Mouse (Mus musculus) bone marrow, adult 2 months (tissue): Measurements from ENCODE around the gene Akna. TPM values are rescaled to one million over a fixed set of nuclear protein-coding genes. Genes with fewer than 3 reads are reported as not detected.

Experiments used
- H3K27ac ChIP-seq: fragments of 200-500 bp; 2 replicates; pipeline ENCODE4 v1.5.1; 2012; ENCODE audit warnings: low read depth, mild to moderate bottlenecking, control low read depth, inconsistent platforms, low read length; ENCODE audit not compliant: control insufficient read depth, poor library complexity, insufficient read depth
- H3K4me1 ChIP-seq: fragments of 200-500 bp; 2 replicates; pipeline ENCODE4 v1.6.1; 2011; ENCODE audit warnings: low read length; ENCODE audit not compliant: control insufficient read depth, insufficient read depth
- H3K4me3 ChIP-seq: fragments of 200-500 bp; replicated peaks from 2 replicates; pipeline ENCODE3; 2011; ENCODE audit warnings: mild to moderate bottlenecking, low read depth, low read length, control low read depth; ENCODE audit not compliant: control insufficient read depth
- CTCF ChIP-seq: fragments of 200-500 bp; IDR thresholded peaks from 2 replicates; pipeline ENCODE4 v1.5.1; 2011; ENCODE audit warnings: low read length, control low read depth; ENCODE audit not compliant: control insufficient read depth, insufficient read depth
- POLR2A ChIP-seq: fragments of 200-500 bp; IDR thresholded peaks from 2 replicates; pipeline ENCODE4 v1.6.1; 2011; ENCODE audit warnings: low read depth, mild to moderate bottlenecking, control low read depth, low read length, borderline replicate concordance; ENCODE audit not compliant: control insufficient read depth
- WGBS: fragments of 180-500 bp; shearing (Covaris S2); methylation state at CpG from one replicate; pipeline ENCODE4 v1.1.7; 2018; 5-methylcytosine and 5-hydroxymethylcytosine counted together
- polyA plus RNA-seq: library from polyadenylated mRNA; stranded (reverse); fragments of >200 nt; gene quantifications from 2 replicates; pipeline ENCODE4 v1.2.4, GENCODE M21; 2011; ENCODE audit warnings: low replicate concordance; ENCODE audit not compliant: missing spikeins, insufficient read depth, insufficient read length

The Akna gene
- polyA plus RNA-seq, 1 experiment, result 61.0 TPM

GRCm38 (mm10) chr4:63405683-63406082, 2.5 kb upstream of the Akna start:
- no peak for TF ChIP-seq POLR2A
- no peak for TF ChIP-seq CTCF
- H3K27ac ChIP-seq, result peak overlapping the region; percentile 97
- 18% methylated on average over 4 of the region's 4 CpGs for WGBS
- H3K4me3 ChIP-seq, result no peak overlapping the region
- peaks cover 15% of the 10 kb centered on the region for H3K4me1 ChIP-seq

- TF ChIP-seq POLR2A (no peak), CTCF (no peak)
- H3K4me3 ChIP-seq, result no peak overlapping the region
Measured at GRCm38 (mm10) chr4:63405051-63405450, 1.9 kb upstream of the Akna start.

GRCm38 (mm10) chr4:63404205-63404604, 1.1 kb upstream of the Akna start:
- H3K27ac ChIP-seq, result peak overlapping the region; percentile 97
- 15% methylated on average over 7 of the region's 7 CpGs for WGBS
- peaks cover 15% of the 10 kb centered on the region for H3K4me1 ChIP-seq
- H3K4me3 ChIP-seq, result peak overlapping the region; percentile 21
- TF ChIP-seq POLR2A (peak; percentile 40; the same call in 1 of the 2 replicates), CTCF (no peak)

More at GRCm38 (mm10) chr4:63405051-63405450, 1.9 kb upstream of the Akna start:
- H3K4me1 ChIP-seq, result peaks cover 15% of the 10 kb centered on the region
- 27% methylated on average over 7 of the region's 7 CpGs for WGBS
- peak overlapping the region; percentile 97 for H3K27ac ChIP-seq

GRCm38 (mm10) chr4:63402558-63402957, 596 bp downstream of the Akna start:
- Histone ChIP-seq H3K27ac (peak overlapping the region; percentile 97), H3K4me3 (peak overlapping the region; percentile 89), H3K4me1 (peaks cover 21% of the 10 kb centered on the region)
- WGBS, result 2% methylated on average over 6 of the region's 6 CpGs
- TF ChIP-seq POLR2A, result no peak
- no peak for TF ChIP-seq CTCF

GRCm38 (mm10) chr4:63402056-63402455, 1.1 kb downstream of the Akna start:
- TF ChIP-seq POLR2A (no peak), CTCF (no peak)
- WGBS, result 4% methylated on average over 10 of the region's 10 CpGs
- Histone ChIP-seq H3K27ac (peak overlapping the region; percentile 97), H3K4me1 (peaks cover 21% of the 10 kb centered on the region), H3K4me3 (peak overlapping the region; percentile 89)

GRCm38 (mm10) chr4:63401620-63402019, 1.5 kb downstream of the Akna start:
- Histone ChIP-seq H3K27ac (peak overlapping the region; percentile 97), H3K4me3 (peak overlapping the region; percentile 89), H3K4me1 (peaks cover 21% of the 10 kb centered on the region)
- 9% methylated on average over 6 of the region's 6 CpGs for WGBS
- TF ChIP-seq POLR2A (no peak), CTCF (no peak)

GRCm38 (mm10) chr4:63400541-63401306, 2.4 kb downstream of the Akna start:
- H3K4me1 ChIP-seq, result peaks cover 14% of the 10 kb centered on the region
- WGBS, result 22% methylated on average over 18 of the region's 18 CpGs
- H3K4me3 ChIP-seq, result peak overlapping the region; percentile 89
- peak overlapping the region; percentile 97 for H3K27ac ChIP-seq
- TF ChIP-seq CTCF (no peak), POLR2A (no peak)

- 29% methylated on average over 8 of the region's 8 CpGs for WGBS
- TF ChIP-seq POLR2A, result no peak
- no peak for TF ChIP-seq CTCF
- peak overlapping the region; percentile 89 for H3K4me3 ChIP-seq
- H3K27ac ChIP-seq, result peak overlapping the region; percentile 87
- H3K4me1 ChIP-seq, result peaks cover 14% of the 10 kb centered on the region; the same call in 1 of the 2 replicates
Measured at GRCm38 (mm10) chr4:63399691-63400270, 3.4 kb downstream of the Akna start.
